Mouse (Mus musculus) cortical plate, adult 2 months (tissue): ENCODE results near the gene H2-Aa. TPM values are rescaled to one million over a fixed set of nuclear protein-coding genes. Genes with fewer than 3 reads are reported as not detected.

Experiments used
- H3K27ac ChIP-seq: fragments of 200-500 bp; 2 replicates; pipeline ENCODE4 v1.5.1; 2012; ENCODE audit warnings: low read length, control low read depth, inconsistent platforms; ENCODE audit not compliant: insufficient read depth
- H3K4me1 ChIP-seq: fragments of 200-500 bp; 2 replicates; pipeline ENCODE4 v1.6.1; 2011; ENCODE audit warnings: low read length; ENCODE audit not compliant: control insufficient read depth, insufficient read depth
- H3K4me3 ChIP-seq: fragments of 200-500 bp; 2 replicates; pipeline ENCODE4 v1.5.1; 2011; ENCODE audit warnings: mild to moderate bottlenecking, low read length, control low read depth; ENCODE audit not compliant: insufficient read depth
- CTCF ChIP-seq: fragments of 200-500 bp; IDR thresholded peaks from 2 replicates; pipeline ENCODE4 v1.5.1; 2011; ENCODE audit warnings: mild to moderate bottlenecking, control low read depth, low read length; ENCODE audit not compliant: insufficient read depth; ENCODE audit errors: extremely low read depth
- POLR2A ChIP-seq: fragments of 200-500 bp; IDR thresholded peaks from 2 replicates; pipeline ENCODE4 v1.6.1; 2011; ENCODE audit warnings: mild to moderate bottlenecking, low read length, control low read depth; ENCODE audit not compliant: insufficient read depth; ENCODE audit errors: extremely low read depth
- polyA plus RNA-seq: library from polyadenylated mRNA; depleted of rRNA; stranded (reverse); fragments of >200 nt; gene quantifications from 2 replicates; pipeline ENCODE4 v1.2.3, GENCODE M21; 2012

The H2-Aa gene
- polyA plus RNA-seq, 1 experiment, result 2.9 TPM

DNA sequence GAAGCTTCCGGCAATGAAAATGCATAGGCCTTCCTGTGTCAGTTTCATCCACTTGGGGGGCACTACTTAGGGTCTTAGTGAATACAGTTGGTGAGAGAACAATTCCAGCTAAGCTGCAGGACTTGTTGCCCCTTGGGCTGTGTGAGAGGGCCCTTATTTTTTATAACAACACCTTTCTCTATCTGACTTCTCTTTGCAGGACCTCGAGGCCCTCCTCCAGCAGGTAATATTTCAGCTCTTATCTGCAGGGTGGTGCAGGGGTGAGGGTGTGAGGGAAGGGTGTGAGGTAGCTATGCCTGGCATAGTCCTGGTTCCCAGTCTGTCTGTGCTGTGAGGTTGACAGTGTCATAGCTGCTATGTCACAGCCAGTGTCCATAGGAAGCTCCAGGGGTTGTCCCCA lies 19.4 kb downstream of the H2-Aa start:
- H3K27ac ChIP-seq, result no peak overlapping the region
- H3K4me3 ChIP-seq, result no peak overlapping the region
- no peak for TF ChIP-seq POLR2A
- no peak for TF ChIP-seq CTCF
- H3K4me1 ChIP-seq, result no peaks in the 10 kb centered on the region; the same call in 1 of the 2 replicates

DNA sequence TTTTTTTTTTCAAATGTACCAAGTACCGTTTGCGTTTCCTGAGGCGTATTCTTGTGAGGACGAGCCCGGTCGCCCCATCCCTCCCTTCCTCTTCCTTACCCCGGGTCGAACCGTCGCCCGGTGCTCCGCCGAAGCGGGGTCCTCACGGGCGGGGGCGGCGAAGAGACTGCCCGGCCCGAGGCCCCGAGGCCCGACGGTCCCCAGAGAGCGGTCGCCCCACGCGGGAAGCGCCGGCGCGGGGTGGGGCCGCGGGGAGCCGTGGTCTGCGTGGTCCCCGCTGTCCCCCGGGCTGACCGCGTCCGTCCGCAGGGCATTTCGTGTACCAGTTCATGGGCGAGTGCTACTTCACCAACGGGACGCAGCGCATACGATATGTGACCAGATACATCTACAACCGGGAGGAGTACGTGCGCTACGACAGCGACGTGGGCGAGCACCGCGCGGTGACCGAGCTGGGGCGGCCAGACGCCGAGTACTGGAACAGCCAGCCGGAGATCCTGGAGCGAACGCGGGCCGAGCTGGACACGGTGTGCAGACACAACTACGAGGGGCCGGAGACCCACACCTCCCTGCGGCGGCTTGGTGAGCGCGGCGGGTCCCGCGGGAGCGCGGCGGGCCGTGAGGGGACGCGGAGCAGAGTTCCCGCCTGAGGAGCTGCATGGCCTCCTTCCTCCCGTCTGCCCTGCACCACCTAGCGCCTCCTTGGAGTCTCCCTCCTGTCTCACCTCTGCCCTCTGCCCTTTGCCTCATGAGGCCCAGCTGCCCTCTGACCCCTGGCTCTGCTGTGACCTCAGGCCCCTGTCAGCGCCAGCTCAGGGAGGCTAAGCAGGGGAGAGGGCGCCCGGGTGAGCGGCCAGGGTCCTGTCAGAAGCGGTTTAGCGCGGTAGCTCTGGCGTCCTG lies 22.9 kb downstream of the H2-Aa start:
- no peak for TF ChIP-seq POLR2A
- no peak for TF ChIP-seq CTCF
- Histone ChIP-seq H3K4me3 (peak overlapping the region; percentile 37), H3K27ac (no peak overlapping the region), H3K4me1 (no peaks in the 10 kb centered on the region; the same call in 1 of the 2 replicates)

DNA sequence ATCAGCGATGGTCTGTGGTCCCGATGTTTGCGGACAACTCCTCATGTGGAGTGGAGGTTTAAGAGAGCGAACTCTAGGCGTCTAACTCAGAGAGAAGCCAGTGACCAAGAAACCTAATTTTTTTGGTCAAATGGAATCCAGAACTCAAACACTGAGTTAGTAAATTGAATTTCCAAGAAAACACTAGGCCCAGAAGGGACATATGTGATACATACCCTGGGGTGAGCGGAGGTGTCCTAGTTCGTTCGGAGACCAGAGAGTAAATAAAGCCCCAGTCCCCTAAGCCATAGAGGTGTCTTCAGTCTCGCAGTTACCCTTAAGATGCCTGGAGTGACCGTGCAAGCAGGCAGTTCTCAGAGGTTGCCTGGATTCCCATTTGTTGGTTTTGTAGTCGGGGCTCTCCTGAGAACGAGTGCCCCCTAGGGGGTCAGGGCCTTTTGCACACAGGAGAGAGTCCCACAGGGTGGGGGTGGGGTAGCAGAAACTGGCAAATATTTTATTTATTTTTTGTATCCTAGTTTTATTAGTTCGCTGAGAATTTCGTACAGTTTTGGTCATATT lies 23.7 kb downstream of the H2-Aa start:
- Histone ChIP-seq H3K4me3 (no peak overlapping the region), H3K27ac (no peak overlapping the region), H3K4me1 (no peaks in the 10 kb centered on the region; the same call in 1 of the 2 replicates)
- TF ChIP-seq CTCF (no peak), POLR2A (no peak)

DNA sequence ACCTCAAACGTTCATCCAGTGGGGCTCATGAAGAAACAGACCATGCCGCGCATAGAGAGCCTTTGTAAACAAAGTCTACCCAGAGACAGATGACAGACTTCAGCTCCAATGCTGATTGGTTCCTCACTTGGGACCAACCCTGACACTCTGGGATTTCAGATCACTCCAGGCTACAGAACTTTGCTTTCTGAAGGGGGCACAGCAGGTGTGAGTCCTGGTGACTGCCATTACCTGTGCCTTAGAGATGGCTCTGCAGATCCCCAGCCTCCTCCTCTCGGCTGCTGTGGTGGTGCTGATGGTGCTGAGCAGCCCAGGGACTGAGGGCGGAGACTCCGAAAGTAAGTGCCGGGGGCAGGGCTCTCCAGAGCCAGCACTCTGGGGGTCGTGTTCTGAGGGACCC lies 24.6 kb downstream of the H2-Aa start:
- Histone ChIP-seq H3K4me1 (no peaks in the 10 kb centered on the region; the same call in 1 of the 2 replicates), H3K4me3 (peak overlapping the region; percentile 27), H3K27ac (no peak overlapping the region)
- TF ChIP-seq POLR2A (no peak), CTCF (no peak)

DNA sequence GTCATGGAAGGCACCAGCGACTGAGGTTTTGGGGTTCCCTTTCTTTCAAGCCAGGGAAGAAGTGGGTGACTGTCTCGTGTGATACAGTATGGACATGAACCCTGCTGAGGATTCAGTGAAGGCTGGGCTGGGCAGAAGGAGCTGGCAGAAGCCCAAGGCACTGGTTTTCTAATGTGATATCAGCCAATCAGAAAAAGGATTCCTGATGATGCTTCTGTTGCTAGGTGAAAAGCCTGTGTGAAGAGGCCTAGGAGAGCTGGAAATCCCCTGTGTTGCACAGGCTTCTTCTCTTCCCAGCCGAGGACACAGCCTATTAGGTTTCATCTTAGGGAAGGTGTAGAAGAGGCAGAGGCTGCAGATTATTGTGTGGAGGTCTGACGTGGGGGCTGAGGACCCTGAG lies 26.1 kb downstream of the H2-Aa start:
- H3K4me3 ChIP-seq, result no peak overlapping the region
- H3K27ac ChIP-seq, result no peak overlapping the region
- no peaks in the 10 kb centered on the region; the same call in 1 of the 2 replicates for H3K4me1 ChIP-seq
- TF ChIP-seq POLR2A (no peak), CTCF (no peak)

DNA sequence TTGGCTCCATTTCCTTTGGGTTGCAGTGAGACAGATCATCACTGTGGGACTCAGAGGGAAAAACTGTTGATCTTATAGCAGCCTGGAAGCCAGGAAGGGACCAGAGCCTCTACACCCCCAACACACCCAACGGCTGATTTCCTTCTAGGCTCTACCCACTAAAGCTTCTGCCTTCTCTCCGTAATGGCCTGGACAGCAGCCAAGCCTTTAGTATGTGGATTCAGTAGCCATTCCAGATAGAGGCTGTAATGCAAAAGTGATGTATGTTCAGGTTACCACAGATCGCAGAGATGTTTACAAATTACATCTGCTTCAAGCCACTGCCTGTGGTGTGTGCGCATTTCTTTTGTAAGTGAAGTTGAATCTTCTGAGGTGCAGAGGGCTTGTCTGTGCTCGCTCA lies 27.1 kb downstream of the H2-Aa start:
- Histone ChIP-seq H3K4me1 (no peaks in the 10 kb centered on the region; the same call in 1 of the 2 replicates), H3K27ac (no peak overlapping the region), H3K4me3 (no peak overlapping the region)
- TF ChIP-seq POLR2A, result no peak
- no peak for TF ChIP-seq CTCF

DNA sequence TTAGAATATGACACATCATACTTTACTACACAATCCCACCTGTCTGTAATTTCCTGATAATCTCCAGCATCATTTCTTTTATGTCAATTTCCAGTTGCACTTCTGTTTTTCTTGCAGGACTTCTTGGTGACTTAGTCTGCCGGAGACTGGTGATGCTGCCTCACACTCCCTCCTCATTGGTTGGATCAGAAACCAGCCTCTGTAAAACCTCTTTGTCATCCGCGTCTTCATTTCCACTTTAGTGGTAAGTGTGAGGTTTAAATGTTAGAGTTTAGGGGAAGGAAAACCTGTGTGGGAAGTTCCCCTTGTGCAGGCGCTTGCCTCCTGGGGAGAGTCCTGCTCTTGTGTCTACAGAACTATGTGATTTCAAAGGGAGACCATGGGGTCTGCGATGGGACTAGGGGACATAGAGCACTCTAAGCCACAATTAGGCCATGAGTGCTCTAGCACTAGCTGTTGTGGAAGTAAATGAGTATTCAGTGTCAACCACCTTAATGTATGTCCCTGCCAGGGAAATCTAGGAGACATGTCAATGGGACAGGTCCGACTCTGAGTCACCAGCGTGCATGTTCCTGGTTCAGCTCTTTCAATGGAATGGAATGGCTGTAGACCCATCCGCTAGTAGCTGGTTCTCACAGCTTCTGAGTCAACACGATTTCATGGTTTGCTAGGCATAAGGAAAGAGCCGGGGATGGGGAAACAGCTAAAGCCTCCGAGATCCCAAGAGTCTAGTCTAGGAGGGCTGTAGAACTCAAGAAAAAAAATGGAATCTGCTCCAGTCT lies 29.8 kb downstream of the H2-Aa start, which contains the start of gene H2-Ab1:
Gene H2-Ab1, plus strand, starts transcription at position 96 of the 782 bp plus-strand sequence.
- Histone ChIP-seq H3K4me3 (no peak within 1 kb of the TSS), H3K4me1 (no peaks in the 10 kb centered on the region), H3K27ac (no peak within 1 kb of the TSS)
- TF ChIP-seq CTCF (no peak), POLR2A (no peak)

DNA sequence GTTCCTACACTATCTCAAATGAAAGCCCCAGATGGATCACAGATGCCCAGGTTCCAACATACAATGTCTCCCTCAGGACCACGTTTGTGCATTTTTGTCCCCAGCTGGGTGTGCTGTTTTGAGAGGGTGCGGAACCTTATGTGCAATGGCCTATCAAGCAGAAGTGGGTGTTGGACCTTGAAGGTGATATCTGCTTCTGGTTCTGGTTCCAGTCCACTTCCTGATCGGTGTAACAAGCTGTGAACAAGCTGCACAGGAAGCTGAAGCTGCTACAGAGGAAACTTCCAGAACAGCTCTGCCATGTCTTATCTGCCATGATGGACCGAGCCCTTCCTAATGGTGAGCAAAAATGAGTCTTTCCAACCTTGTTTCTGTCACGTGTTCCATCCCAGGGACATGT lies 31.1 kb downstream of the H2-Aa start:
- TF ChIP-seq CTCF, result no peak
- no peak for TF ChIP-seq POLR2A
- Histone ChIP-seq H3K27ac (no peak overlapping the region), H3K4me1 (no peaks in the 10 kb centered on the region), H3K4me3 (no peak overlapping the region)

DNA sequence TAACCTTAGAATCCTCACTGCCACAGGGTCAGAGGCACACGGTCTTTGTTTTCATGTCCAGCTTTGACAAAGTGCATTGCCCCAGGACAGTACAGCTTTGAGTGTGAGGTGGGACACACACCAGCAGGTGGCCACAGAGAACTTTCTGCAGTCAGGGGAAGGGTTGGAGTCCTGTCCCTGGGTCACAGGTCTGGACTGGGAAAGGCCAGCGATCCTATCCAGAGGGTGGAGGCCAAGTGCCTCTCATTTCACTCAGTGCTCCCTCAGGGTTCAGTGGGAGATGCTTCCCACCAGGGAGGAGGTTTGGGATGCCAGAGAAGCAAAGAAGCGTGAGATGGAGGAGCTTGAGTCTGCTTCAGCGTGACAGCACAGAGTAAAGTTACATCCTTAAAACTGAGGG lies 36.0 kb downstream of the H2-Aa start:
- Histone ChIP-seq H3K4me3 (no peak overlapping the region), H3K4me1 (no peaks in the 10 kb centered on the region), H3K27ac (no peak overlapping the region)
- no peak for TF ChIP-seq CTCF
- TF ChIP-seq POLR2A, result no peak
